Mouse (Mus musculus) C2C12 (cell line): ENCODE results near the gene Gm26566. TPM values are rescaled to one million over a fixed set of nuclear protein-coding genes. Genes with fewer than 3 reads are reported as not detected.
"Not testable (repeated sequence)": the region's sequence is repeated elsewhere in the genome, so short reads cannot be mapped to it uniquely, and the experiment has no call there.

Experiments used
- H3K27me3 ChIP-seq: one replicate; pipeline ENCODE4 v1.6.1; 2011; ENCODE audit not compliant: control insufficient read depth, insufficient read depth, insufficient read length
- H3K36me3 ChIP-seq: one replicate; pipeline ENCODE4 v1.6.1; 2011; ENCODE audit not compliant: control insufficient read depth, insufficient read depth
- H3K4me3 ChIP-seq: one replicate; pipeline ENCODE4 v1.5.1; 2011; ENCODE audit warnings: mild to moderate bottlenecking, control low read depth; ENCODE audit not compliant: poor library complexity, insufficient read depth, severe bottlenecking
- H3K79me2 ChIP-seq: one replicate; pipeline ENCODE4 v1.6.1; 2011; ENCODE audit not compliant: control insufficient read depth, insufficient read depth
- H3K79me3 ChIP-seq: one replicate; pipeline ENCODE4 v1.6.1; 2011; ENCODE audit warnings: low read depth, control low read depth
- H3ac ChIP-seq: one replicate; pipeline ENCODE3; 2011; ENCODE audit warnings: low read depth; ENCODE audit not compliant: control insufficient read depth, insufficient read length
- polyA plus RNA-seq: library from polyadenylated mRNA; unstranded; fragments of >200 nt; fragmentation: generic; extraction: Trizol; gene quantifications from one replicate; pipeline ENCODE4 v1.2.1, GENCODE M21; 2012; ENCODE audit warnings: missing spikeins

Gm26566 gene
- polyA plus RNA-seq, 1 experiment = 1.9 TPM

DNA sequence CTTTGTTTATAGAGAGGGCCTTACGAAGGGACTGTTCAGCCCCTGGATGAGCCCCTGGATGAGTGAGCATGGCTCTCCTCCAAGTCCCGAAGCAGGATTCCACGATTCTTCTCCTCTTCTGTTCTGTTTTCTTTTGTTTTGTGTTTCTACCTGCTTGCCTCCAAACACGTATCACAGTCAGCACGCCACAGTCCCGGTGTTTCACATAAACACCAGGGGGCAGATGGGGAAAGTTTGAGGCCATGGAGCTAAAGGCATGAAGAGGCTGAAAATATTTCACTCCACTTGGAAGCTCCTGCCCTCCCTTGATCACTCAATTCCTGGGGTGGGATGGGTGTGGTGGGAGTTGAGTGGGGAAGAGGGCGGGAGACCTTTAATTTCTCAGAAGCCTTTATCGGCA, 40.2 kb downstream of the Gm26566 start:
- H3K27me3 ChIP-seq, H3K79me2 ChIP-seq, H3ac ChIP-seq, H3K36me3 ChIP-seq, H3K4me3 ChIP-seq, H3K79me3 ChIP-seq: not testable (repeated sequence)

- H3K79me3 ChIP-seq, H3K36me3 ChIP-seq, H3ac ChIP-seq, H3K79me2 ChIP-seq, H3K27me3 ChIP-seq, H3K4me3 ChIP-seq: not testable (repeated sequence)
Observed at GRCm38 (mm10) chr4:88762341-88762740, 40.7 kb downstream of the Gm26566 start.

- H3K27me3 ChIP-seq, H3K4me3 ChIP-seq, H3K79me3 ChIP-seq, H3K36me3 ChIP-seq, H3K79me2 ChIP-seq, H3ac ChIP-seq: not testable (repeated sequence)
Observed at GRCm38 (mm10) chr4:88763384-88764018, 41.9 kb downstream of the Gm26566 start.

Other genes starting within 250 kb of the Gm26566 start
- gene Ifnb1, start 199.0 kb upstream of the Gm26566 start, polyA plus RNA-seq = not detected
- not detected for gene Ifna15, start 163.6 kb upstream of the Gm26566 start, polyA plus RNA-seq
- gene Ifna14, start 150.0 kb upstream of the Gm26566 start, polyA plus RNA-seq = not detected
- gene Ifna9, start 129.4 kb upstream of the Gm26566 start, polyA plus RNA-seq = not detected
- not detected for gene Ifna12, start 118.4 kb upstream of the Gm26566 start, polyA plus RNA-seq
- gene C87499, start 87.4 kb upstream of the Gm26566 start, polyA plus RNA-seq = not detected
- not detected for gene Ifna13, start 77.3 kb upstream of the Gm26566 start, polyA plus RNA-seq
- gene Ifna16, start 44.9 kb upstream of the Gm26566 start, polyA plus RNA-seq = not detected
- not detected for gene Ifna2, start 37.9 kb upstream of the Gm26566 start, polyA plus RNA-seq
- gene Ifnab, start 30.4 kb upstream of the Gm26566 start, polyA plus RNA-seq = not detected
- 11.6 TPM for gene Klhl9, start 660 bp downstream of the Gm26566 start, polyA plus RNA-seq
- not detected for gene Gm13271, start 33.1 kb downstream of the Gm26566 start, polyA plus RNA-seq
- gene Gm13283, start 38.3 kb downstream of the Gm26566 start, polyA plus RNA-seq = not detected
- gene Gm13290, start 52.0 kb downstream of the Gm26566 start, polyA plus RNA-seq = 1.3 TPM
- gene Gm13289, start 55.1 kb downstream of the Gm26566 start, polyA plus RNA-seq = not detected
- gene Gm13272, start 58.0 kb downstream of the Gm26566 start, polyA plus RNA-seq = not detected
- not detected for gene Ifnz, start 60.3 kb downstream of the Gm26566 start, polyA plus RNA-seq
- gene Gm13276, start 63.9 kb downstream of the Gm26566 start, polyA plus RNA-seq = 0.92 TPM
- gene Gm13277, start 66.8 kb downstream of the Gm26566 start, polyA plus RNA-seq = not detected
- not detected for gene Gm13278, start 69.7 kb downstream of the Gm26566 start, polyA plus RNA-seq
- gene Gm13275, start 72.7 kb downstream of the Gm26566 start, polyA plus RNA-seq = 0.42 TPM
- gene Gm13279, start 75.6 kb downstream of the Gm26566 start, polyA plus RNA-seq = not detected
- gene Gm13285, start 77.9 kb downstream of the Gm26566 start, polyA plus RNA-seq = not detected
- 0.42 TPM for gene Gm13287, start 81.4 kb downstream of the Gm26566 start, polyA plus RNA-seq
- gene Gm13288, start 83.7 kb downstream of the Gm26566 start, polyA plus RNA-seq = 0.18 TPM
- gene Ifna7, start 94.4 kb downstream of the Gm26566 start, polyA plus RNA-seq = not detected
- gene Ifna11, start 98.2 kb downstream of the Gm26566 start, polyA plus RNA-seq = not detected
- gene Ifna6, start 105.6 kb downstream of the Gm26566 start, polyA plus RNA-seq = not detected
- not detected for gene Ifna5, start 113.7 kb downstream of the Gm26566 start, polyA plus RNA-seq
- not detected for gene Ifna4, start 120.1 kb downstream of the Gm26566 start, polyA plus RNA-seq
- not detected for gene Ifna1, start 128.3 kb downstream of the Gm26566 start, polyA plus RNA-seq
- not detected for gene Ifne, start 158.4 kb downstream of the Gm26566 start, polyA plus RNA-seq